Mouse (Mus musculus): ENCODE results near the gene Smurf1.

The Smurf1 gene

GRCm38 (mm10) chr5:144965639-144966351 is at the start of gene Smurf1:
TSS of gene Smurf1 (minus strand) at chr5:144965847.
- DNase-seq (ENCODE audit: low spot score in 2 of 2): peak; percentile 36 to 83

GRCm38 (mm10) chr5:145014278-145014677 is 48.6 kb upstream of the Smurf1 start:
- DNase-seq (ENCODE audit: low spot score in 2 of 2): no peak

- DNase-seq (ENCODE audit: low spot score in 2 of 2): no peak
Observed at GRCm38 (mm10) chr5:145008878-145009659, 43.4 kb upstream of the Smurf1 start.

GRCm38 (mm10) chr5:145005596-145005995 is 39.9 kb upstream of the Smurf1 start:
- no peak for DNase-seq (ENCODE audit: low spot score in 2 of 2)

GRCm38 (mm10) chr5:145004495-145004894 is 38.8 kb upstream of the Smurf1 start:
- no peak for DNase-seq (ENCODE audit: low spot score in 2 of 2)

- DNase-seq (ENCODE audit: low spot score in 2 of 2): no peak
Observed at GRCm38 (mm10) chr5:145003362-145003761, 37.7 kb upstream of the Smurf1 start.

GRCm38 (mm10) chr5:144998491-144998890 is 32.8 kb upstream of the Smurf1 start:
- DNase-seq (ENCODE audit: low spot score in 2 of 2): peak in 1 of 2 experiments; percentile 21

- DNase-seq (ENCODE audit: low spot score in 2 of 2): no peak
Observed at GRCm38 (mm10) chr5:144990481-144990880, 24.8 kb upstream of the Smurf1 start.

- DNase-seq (ENCODE audit: low spot score in 2 of 2): no peak
Observed at GRCm38 (mm10) chr5:144990051-144990450, 24.4 kb upstream of the Smurf1 start.

- DNase-seq (ENCODE audit: low spot score in 2 of 2): no peak
Observed at GRCm38 (mm10) chr5:144989061-144989405, 23.4 kb upstream of the Smurf1 start.

- peak in 1 of 2 experiments; percentile 20 for DNase-seq (ENCODE audit: low spot score in 2 of 2)
Observed at GRCm38 (mm10) chr5:144988340-144989060, 22.9 kb upstream of the Smurf1 start.

GRCm38 (mm10) chr5:144987561-144987960 is 21.9 kb upstream of the Smurf1 start:
- DNase-seq (ENCODE audit: low spot score in 2 of 2): no peak

GRCm38 (mm10) chr5:144984839-144985238 is 19.2 kb upstream of the Smurf1 start:
- no peak for DNase-seq (ENCODE audit: low spot score in 2 of 2)

GRCm38 (mm10) chr5:144983227-144983626 is 17.6 kb upstream of the Smurf1 start:
- DNase-seq (ENCODE audit: low spot score in 2 of 2): peak in 1 of 2 experiments; percentile 31

GRCm38 (mm10) chr5:144979110-144979509 is 13.5 kb upstream of the Smurf1 start:
- no peak for DNase-seq (ENCODE audit: low spot score in 2 of 2)

- DNase-seq (ENCODE audit: low spot score in 2 of 2): no peak
Observed at GRCm38 (mm10) chr5:144978533-144979107, 13.0 kb upstream of the Smurf1 start.

GRCm38 (mm10) chr5:144971266-144971665 is 5.6 kb upstream of the Smurf1 start:
- DNase-seq (ENCODE audit: low spot score in 2 of 2): no peak

GRCm38 (mm10) chr5:144964872-144965638 is 592 bp downstream of the Smurf1 start:
- peak; percentile 60 to 91 for DNase-seq (ENCODE audit: low spot score in 2 of 2)

- DNase-seq (ENCODE audit: low spot score in 2 of 2): no peak
Observed at GRCm38 (mm10) chr5:144964465-144964864, 1.2 kb downstream of the Smurf1 start.

GRCm38 (mm10) chr5:144963817-144964261 is 1.8 kb downstream of the Smurf1 start:
- peak in 1 of 2 experiments; percentile 67 for DNase-seq (ENCODE audit: low spot score in 2 of 2)

GRCm38 (mm10) chr5:144963401-144963800 is 2.2 kb downstream of the Smurf1 start:
- peak in 1 of 2 experiments; percentile 32 for DNase-seq (ENCODE audit: low spot score in 2 of 2)
